Mouse (Mus musculus) 3134 (cell line): ENCODE measurements at regions not wholly inside any gene's neighbourhood (a gene's known extent, or its start where the extent isn't known, plus 50 kb on each side); places are given as distances from the start of the nearest gene placed in this dataset.

ENCODE experiments used
- DNase-seq: peaks from one replicate; pipeline ENCODE4 v3.0.0-alpha.2; 2011; ENCODE audit warnings: low spot score; ENCODE audit not compliant: insufficient read length; ENCODE audit errors: extremely low read depth

GRCm38 (mm10) chr11:56442381-56442780, 401.6 kb upstream of the Nmur2 start:
- no peak for DNase-seq

DNA sequence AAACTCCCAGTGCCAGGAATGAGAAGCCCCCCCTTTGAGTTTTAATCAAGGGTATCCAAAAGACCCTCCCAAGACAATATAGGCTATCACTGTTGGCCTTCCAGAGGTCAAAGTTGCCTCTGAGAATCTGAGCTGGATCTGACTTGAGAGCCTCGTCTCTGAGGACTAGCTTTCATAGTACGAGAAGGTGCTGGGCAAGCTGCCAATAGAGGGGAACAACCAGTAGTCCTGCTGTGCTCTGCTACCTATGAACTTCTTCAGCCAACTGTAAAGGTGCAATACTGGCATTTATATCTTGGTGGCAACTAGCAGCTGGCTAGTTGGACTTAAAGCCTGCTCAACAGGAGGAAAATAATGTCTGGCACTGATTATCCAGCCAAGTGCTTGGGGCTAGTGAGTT, 400.3 kb upstream of the Nmur2 start:
- DNase-seq = no peak

DNA sequence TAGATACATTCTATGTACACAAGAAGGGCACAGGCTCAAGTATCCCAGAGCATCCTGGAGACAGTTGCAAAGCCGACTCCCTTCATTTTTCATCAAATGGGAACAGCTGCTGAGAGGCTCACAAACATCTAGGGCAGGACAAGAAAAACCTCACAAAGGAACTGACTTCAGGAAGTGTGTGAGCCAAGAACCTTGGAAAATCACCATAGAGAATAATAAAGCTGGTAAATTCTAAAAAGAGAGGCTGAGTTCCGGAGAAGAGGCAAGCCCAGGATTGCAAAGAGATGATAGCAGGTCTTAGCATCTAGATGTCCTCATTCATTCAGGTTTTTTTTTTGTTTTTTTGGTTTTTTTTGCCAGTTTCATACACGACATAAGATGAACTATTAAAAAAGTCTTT, 390.3 kb upstream of the Nmur2 start:
- no peak for DNase-seq

DNA sequence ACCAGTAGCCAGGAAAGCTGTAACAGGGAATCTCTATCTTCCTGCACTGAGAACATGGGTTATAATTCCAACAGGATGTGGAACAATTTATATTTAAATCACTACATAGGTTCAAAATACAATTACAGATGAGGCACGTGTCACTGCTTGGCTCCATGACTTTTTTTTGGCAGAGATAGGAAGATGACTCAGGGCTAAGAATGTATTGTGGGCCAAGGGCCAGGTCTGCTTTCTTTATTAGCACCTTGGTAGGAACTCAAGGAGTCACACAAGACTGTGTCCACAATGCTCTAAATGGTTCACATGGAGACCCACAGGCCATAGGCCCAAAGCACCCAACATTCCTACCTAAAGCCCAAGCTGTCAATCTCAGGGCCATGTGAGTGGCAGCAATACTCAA, 344.0 kb upstream of the Nmur2 start:
- DNase-seq = peak; percentile 14

- no peak for DNase-seq
Measured at GRCm38 (mm10) chr11:56377535-56377934, 336.7 kb upstream of the Nmur2 start.

DNA sequence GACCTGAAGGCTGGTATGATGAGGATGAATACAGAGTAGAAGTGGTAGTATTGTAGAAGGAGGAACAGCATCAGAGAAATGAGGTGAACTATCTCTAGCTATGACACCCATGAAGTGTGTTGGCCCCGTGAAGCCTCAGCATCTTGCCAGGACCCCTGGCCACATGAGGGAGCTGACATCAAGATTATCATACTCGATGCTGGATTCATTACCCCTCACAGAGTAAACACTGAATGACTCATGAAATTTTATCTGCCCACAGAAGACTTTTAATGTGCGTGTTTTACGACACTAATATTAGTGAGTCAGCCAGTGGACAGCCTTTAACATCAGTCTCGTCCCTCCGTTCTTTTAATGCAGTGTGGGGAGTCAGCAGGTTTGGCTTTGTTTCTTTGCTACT, 333.5 kb upstream of the Nmur2 start:
- no peak for DNase-seq

DNA sequence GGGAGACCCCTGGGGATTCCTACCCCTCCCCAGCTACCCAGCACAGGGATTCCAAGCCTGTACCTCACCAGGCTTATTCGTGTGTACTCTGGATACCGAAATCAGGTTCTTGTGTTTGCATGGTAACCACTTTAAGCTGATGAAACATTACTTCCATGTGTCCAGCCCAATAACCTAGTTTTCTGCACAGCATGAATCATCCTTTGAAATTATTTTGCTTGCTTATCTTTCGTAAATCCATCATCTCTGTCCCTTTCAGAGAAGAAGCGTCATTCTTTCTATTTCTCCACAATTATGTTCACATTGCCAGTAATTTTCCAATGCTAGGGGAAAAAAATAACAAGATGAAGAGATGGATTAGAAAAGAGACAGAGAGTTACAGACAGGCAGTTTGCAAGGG, 332.8 kb upstream of the Nmur2 start:
- no peak for DNase-seq

DNA sequence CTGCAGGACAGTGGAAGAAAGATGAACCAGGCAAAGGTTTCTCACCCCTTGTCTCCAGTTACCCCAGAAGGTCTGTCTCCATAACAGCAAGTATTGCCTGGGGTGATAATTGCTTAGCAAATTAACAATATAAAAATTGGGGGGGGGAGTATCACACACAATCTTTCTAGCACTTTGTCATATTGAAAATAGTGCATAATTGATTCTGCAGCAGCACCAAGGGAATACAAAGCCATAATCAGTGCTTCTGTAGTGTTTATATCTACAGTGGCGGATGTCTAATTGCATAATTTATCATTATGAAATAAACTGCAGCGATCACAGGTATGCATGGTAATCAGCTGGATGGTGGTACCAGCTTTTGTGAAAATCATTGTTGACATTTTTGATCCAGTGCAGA, 316.9 kb upstream of the Nmur2 start:
- DNase-seq = no peak

DNA sequence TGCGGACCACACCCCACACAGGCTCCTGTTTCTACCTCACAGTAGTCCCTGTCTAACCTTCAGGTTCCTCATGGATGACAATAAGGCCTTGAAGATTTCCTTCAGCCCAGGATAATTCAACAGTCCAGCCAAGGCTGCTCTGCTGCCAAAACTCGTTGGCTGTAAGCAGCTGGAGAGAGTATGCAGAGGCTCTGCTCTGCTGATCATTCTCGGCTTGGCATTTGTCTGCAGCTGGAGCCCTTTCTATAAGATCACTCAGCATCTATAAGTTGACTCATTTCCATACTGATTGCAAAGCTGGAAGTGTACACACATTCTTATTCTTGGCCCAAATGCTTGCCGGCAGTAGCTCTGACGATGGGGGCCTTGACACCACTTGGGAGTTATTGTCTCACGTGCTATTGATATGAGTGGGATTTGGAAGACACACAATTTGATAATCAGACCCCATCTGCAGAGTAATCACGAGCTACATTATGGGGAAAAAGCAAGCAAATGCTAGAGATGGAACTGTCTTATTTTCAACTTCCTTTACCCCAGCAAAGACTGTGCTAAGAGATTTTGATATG, 311.1 kb upstream of the Nmur2 start:
- no peak for DNase-seq

DNA sequence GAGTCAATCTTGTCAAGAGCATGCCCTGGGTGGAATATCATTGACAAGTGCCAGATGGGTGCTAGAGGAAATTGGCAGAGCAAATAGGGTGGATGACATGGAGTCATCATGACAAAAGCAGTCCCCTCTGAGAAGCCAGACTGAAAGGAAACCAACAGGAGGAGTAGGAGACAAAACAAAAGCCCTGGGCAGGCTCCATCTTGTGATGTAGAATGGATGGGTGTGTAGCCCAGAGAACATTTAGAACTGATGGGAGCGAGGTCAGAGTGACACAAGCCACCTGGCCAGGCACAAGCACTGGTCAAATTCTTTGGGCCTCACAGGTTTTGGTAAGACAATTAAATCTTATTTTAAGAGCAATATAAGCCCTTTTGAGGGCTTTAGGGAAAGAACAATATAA, 310.4 kb upstream of the Nmur2 start:
- no peak for DNase-seq

DNA sequence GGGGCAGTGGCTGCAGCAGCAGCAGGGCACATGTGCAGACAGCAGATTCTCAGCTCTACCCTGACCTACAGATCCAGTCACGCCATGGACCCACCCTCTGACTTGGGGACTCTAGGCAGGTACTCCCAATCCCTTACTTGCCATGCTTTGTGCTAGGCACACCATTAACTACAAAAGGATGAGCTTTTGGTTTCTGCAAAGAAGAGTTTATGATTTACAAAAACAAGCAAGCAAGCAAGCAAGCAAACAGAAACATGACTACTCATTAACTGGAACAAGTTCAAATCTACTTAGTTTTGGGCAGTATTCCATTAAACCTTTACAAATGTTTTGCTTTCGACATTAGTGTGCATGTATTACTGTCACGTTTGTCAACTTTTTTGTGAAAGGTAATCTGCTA, 309.0 kb upstream of the Nmur2 start:
- no peak for DNase-seq

- DNase-seq = no peak
Measured at GRCm38 (mm10) chr11:56348408-56348807, 307.6 kb upstream of the Nmur2 start.

GRCm38 (mm10) chr11:56343083-56343482, 302.3 kb upstream of the Nmur2 start:
- no peak for DNase-seq

- DNase-seq = peak; percentile 53
Measured at GRCm38 (mm10) chr11:56341731-56342130, 300.9 kb upstream of the Nmur2 start.

DNA sequence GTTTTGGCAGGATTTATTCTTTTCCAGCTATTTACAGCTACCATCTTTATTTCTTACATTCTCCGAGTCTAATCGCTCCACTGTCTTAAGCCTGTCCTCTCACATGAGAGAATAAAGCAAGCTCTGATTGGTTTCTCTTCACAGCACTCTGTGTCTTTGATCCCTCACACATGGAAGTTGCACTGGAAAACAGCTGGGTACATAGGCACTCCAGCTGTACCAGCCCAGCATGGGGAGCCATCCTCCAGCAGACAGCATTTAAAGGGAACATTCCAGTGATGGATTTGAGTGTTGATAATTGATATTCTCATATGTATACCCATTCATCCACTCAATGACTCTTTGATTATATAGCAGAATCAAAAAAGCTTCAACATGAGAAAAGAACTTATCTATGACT, 300.2 kb upstream of the Nmur2 start:
- DNase-seq = peak; percentile 9

GRCm38 (mm10) chr11:56338511-56338910, 297.7 kb upstream of the Nmur2 start:
- no peak for DNase-seq

- no peak for DNase-seq
Measured at GRCm38 (mm10) chr11:56335937-56336336, 295.1 kb upstream of the Nmur2 start.

GRCm38 (mm10) chr11:56320293-56320692, 279.5 kb upstream of the Nmur2 start:
- DNase-seq = no peak

DNA sequence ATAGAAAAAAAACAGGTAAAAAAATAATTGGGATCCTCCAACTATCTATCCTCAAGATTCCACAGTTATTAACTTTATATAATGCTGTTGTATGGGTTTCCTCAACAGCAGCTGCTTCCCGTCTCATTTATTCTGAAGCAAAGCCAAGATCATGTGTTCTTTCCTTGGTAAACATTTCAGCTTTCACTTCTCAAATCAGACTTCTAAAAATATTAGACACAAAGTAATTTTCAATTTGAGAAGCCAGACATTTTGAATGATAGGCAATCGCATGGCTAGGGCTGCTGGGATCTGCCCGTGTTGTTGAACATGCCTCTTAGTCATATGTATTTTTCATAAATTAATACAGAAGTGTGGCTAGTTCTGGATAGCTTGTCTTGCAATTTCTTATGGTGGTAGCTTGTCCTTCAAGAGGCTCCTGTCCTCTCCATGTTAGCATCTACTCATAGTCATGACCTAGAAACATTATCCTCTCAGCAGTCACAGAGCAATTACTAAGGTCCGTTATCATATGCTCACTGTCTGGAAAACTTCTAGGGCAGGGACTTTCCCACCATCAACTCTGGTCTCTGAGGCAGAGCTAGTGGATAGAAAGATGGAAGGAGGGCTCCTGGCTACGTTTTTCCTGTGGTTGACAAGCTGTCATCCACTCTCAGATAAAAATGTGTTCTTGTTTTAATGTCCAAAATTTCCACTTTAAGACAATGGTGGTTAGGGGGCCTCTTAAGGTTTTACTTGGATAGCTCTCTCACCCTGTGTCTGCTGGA, 274.6 kb upstream of the Nmur2 start:
- DNase-seq = no peak

DNA sequence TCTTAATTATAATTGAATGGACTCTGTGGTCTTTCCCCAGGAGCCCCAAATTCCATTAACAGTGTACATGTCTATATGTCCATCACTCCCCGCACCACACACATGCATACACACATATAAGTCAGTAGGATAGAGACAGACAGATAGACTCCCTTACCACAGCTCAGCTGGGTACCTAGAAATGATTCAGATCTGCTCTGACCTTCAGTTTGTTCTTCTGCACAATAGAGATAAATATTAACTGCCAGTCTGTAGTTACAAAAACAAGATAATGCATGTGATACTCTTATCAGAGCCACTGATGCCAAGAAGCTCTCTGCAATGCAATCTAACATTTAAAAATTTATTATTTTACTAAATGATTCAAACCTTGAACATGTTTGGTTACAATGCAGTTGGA, 268.7 kb upstream of the Nmur2 start:
- DNase-seq = no peak

- DNase-seq = no peak
Measured at GRCm38 (mm10) chr11:56308383-56309105, 267.7 kb upstream of the Nmur2 start.

DNA sequence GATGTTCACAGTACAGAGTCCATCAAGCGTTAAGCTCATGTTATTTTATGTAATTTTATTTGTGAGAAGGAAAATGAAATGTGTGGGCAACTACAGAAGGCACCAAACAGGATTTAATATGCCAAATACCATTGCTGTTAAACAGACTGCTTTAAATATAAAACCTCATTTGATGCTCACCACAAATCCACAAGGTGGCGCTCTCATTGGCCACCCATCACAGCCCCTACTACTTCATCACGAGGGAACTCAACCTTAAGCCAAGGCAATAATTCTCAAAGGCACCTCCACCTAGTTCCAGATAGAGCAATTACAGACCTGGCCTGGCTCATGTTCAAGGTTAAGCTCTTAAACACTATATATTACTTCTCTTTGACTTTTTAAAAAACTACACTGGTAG, 266.2 kb upstream of the Nmur2 start:
- no peak for DNase-seq
